18 mouse cellular contexts compared by ENCODE assay signal in the genomic region with DNA sequence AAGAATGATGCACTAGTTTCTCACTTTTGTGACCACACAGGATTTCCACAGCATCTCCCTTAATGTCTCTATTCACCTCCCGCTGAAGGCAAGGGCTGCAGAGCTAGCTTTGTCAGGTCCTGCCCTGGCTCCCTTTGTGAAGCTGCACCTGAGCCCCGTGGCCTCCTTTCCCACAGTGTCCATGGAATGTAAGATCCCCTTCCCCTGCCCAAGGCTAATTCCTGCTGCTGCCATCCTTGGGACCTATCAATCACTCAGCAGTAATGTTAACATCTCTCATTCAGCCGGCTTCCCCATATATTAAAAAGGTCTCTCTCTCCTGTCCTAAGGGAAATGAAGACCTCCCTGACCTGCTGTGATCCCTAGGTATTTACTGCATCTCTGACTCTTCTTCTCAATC. TPM values are rescaled to one million over a fixed set of nuclear protein-coding genes. Genes with fewer than 3 reads are reported as not detected.
"Had no signal": no experiment of that assay in that cellular context is flagged by ENCODE, and none has a peak within 500 bp of the region (broad histone marks: within the 10 kb centered on the region; RNA-seq: fewer than 3 reads in every experiment).

No protein-coding gene starts in this region.

- H3K4me3 ChIP-seq: midbrain, embryonic 10.5 days; midbrain, embryonic 12.5 days; myocyte had no signal

- H3K9ac ChIP-seq: lung, embryonic 14.5 days; midbrain, embryonic 12.5 days had no signal

- H3K27ac ChIP-seq: midbrain, embryonic 10.5 days; midbrain, embryonic 12.5 days had no signal

- H3K36me3 ChIP-seq: midbrain, embryonic 10.5 days; midbrain, embryonic 12.5 days had no signal

- ATAC-seq: midbrain, embryonic 16.5 days had no signal

- H3K9me3 ChIP-seq: midbrain, embryonic 12.5 days had no signal

- H3K4me2 ChIP-seq: lung, embryonic 14.5 days; midbrain, embryonic 12.5 days had no signal

- H3K4me1 ChIP-seq: midbrain, embryonic 12.5 days had no signal

- DNase-seq: lung, adult 18-20 months; lung, embryonic 14.5 days; lung, postnatal 10 days; lung, postnatal 4 days; midbrain, embryonic 14.5 days; retina, postnatal 1 day; right cerebral cortex, adult 18-20 months; right cerebral cortex, postnatal 25 days; right cerebral cortex, postnatal 4 days; spleen, adult 18-20 months; thymus, adult 18-20 months; thymus, postnatal 14 days; thymus, postnatal 36 days had no signal

RNA-seq across cellular contexts. Expression of a gene that starts 9.2 kb away (rescaled TPM):
- total RNA-seq: megakaryocyte-erythroid progenitor cell, adult 5-6 weeks had no signal
